Mouse (Mus musculus): ENCODE data around the gene Slc34a1. TPM values are rescaled to one million over a fixed set of nuclear protein-coding genes. Genes with fewer than 3 reads are reported as not detected.
A peak's percentile ranks its signal among the peaks of the same experiment; 100 is the strongest.

Gene Slc34a1
- polyA plus RNA-seq, 1 experiment from 2014 or later = 0.06 TPM

DNA sequence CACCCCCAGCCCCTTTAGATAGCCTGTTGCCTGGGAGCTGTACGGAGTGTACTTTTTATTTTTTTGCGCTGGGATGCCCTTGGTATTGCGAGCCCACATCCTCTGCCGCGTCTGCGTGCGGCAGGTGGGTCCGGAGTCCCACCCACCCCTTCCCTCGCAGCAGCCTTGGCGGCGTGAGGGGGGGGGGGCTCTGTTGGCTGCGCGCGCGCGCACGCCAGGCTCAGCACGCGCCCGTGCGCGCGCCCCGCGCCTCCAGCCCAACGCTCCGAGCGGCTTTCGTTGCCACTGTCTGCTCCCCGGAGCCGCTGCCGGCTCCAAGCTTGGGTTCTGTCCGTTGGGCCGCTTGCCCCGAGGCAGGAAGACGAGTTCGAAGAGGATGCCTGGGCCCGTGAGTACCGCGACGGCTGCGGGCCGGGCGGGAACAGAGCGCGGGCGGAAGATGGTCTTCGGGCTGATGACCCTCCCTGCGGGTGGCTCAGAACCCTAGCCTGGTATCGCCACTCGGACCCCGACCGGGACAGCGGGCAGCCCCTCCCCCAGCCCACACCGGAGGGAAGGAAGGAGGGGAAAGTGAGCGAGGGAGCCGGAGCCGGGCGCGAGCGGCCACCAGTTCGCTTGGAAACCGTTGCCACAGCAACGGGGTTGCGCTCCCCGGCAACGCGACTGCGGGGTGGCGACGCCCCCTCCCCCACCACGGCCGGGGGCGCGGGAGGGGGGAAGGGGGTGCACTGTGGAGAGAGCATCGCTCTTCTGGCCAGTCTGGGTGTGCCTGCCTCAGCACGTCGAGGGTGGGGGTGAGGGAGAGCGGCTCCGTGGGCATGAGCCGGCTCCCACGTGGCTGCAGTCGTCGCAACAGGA is 66.3 kb downstream of the Slc34a1 start, which contains the start of gene Prr7:
Gene Prr7 (plus strand): TSS at position 241 of the 858 bp plus-strand sequence.
- H3K4me3 ChIP-seq = peak within 1 kb of the TSS; percentile 68
- under 1% methylated on average over 78 of the region's 84 CpGs for WGBS
- peaks cover 10% of the 10 kb centered on the region; the same call in 1 of the 2 replicates for H3K27me3 ChIP-seq
- H3K36me3 ChIP-seq = peaks cover 30% of the 10 kb centered on the region
- peak; percentile 82 for ATAC-seq (ENCODE audit: low FRiP score, low read depth)
- no peaks in the 10 kb centered on the region for H3K9me3 ChIP-seq
- peak within 1 kb of the TSS; percentile 99 for H3K27ac ChIP-seq (replicated peaks)
- H3K4me2 ChIP-seq (replicated peaks) = peak within 1 kb of the TSS; percentile 78
- H3K9ac ChIP-seq (replicated peaks) = peak within 1 kb of the TSS; percentile 91
- peaks cover 49% of the 10 kb centered on the region for H3K4me1 ChIP-seq

DNA sequence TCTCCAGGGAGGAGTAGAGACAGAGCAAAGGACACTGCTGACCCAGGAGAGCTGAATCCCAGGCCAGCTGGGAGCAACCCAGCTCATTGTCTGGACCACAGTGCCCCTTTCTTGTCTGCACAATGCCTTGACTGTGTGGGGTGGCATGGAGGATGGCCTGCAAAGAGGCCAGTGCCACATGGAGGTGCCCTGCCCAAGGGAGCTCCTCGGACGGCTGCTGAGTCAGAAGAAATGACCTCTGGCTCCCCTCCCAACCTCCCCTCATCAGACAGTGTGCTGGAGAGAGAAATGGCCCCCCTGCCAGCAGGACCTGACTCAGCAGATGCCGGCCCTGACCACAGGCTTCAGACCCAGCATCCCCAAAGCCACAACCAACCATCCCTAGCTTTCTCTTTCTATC is 67.2 kb downstream of the Slc34a1 start:
- Histone ChIP-seq H3K36me3 (peaks cover 21% of the 10 kb centered on the region), H3K4me3 (peak overlapping the region; percentile 68), H3K9me3 (no peaks in the 10 kb centered on the region), H3K4me2 (replicated peaks) (peak overlapping the region; percentile 78), H3K27me3 (peaks cover 10% of the 10 kb centered on the region; the same call in 1 of the 2 replicates), H3K27ac (replicated peaks) (peak overlapping the region; percentile 99), H3K4me1 (peaks cover 58% of the 10 kb centered on the region), H3K9ac (replicated peaks) (peak overlapping the region; percentile 91)
- 2% methylated on average over 3 of the region's 3 CpGs for WGBS
- peak; percentile 25; the same call in 1 of the 2 replicates for ATAC-seq (ENCODE audit: low FRiP score, low read depth)

Small RNA genes within 50 kb of the gene (microRNA-seq; reads per million reads assigned to microRNA genes)
- not detected for gene Mir6943

Other genes starting within 250 kb of the Slc34a1 start
- gene Fgfr4, start 245.5 kb upstream of the Slc34a1 start, polyA plus RNA-seq (2016; fragmentation: Nextera tagmentation; extraction: Ambion mirVana) = 0.37 and 0.70 TPM in 2 replicates
- 81.7 and 83.6 TPM in 2 replicates for gene Nsd1, start 188.4 kb upstream of the Slc34a1 start, polyA plus RNA-seq (2016; fragmentation: Nextera tagmentation; extraction: Ambion mirVana)
- gene Prelid1, start 77.7 kb upstream of the Slc34a1 start, polyA plus RNA-seq (2016; fragmentation: Nextera tagmentation; extraction: Ambion mirVana) = 317 and 349 TPM in 2 replicates
- 99.6 and 111 TPM in 2 replicates for gene Rab24, start 76.2 kb upstream of the Slc34a1 start, polyA plus RNA-seq (2016; fragmentation: Nextera tagmentation; extraction: Ambion mirVana)
- 28.7 and 32.1 TPM in 2 replicates for gene Mxd3, start 68.4 kb upstream of the Slc34a1 start, polyA plus RNA-seq (2016; fragmentation: Nextera tagmentation; extraction: Ambion mirVana)
- 91.8 and 94.7 TPM in 2 replicates for gene Lman2, start 35.4 kb upstream of the Slc34a1 start, polyA plus RNA-seq (2016; fragmentation: Nextera tagmentation; extraction: Ambion mirVana)
- 0.47 and 0.59 TPM in 2 replicates for gene Rgs14, start 28.5 kb upstream of the Slc34a1 start, polyA plus RNA-seq (2016; fragmentation: Nextera tagmentation; extraction: Ambion mirVana)
- not detected in 2 replicates for gene Pfn3, start 17.0 kb downstream of the Slc34a1 start, polyA plus RNA-seq (2016; fragmentation: Nextera tagmentation; extraction: Ambion mirVana)
- not detected in 2 replicates for gene F12, start 28.6 kb downstream of the Slc34a1 start, polyA plus RNA-seq (2016; fragmentation: Nextera tagmentation; extraction: Ambion mirVana)
- gene Grk6, start 46.9 kb downstream of the Slc34a1 start, polyA plus RNA-seq (2016; fragmentation: Nextera tagmentation; extraction: Ambion mirVana) = 53.1 and 58.5 TPM in 2 replicates
- 2.0 and 2.3 TPM in 2 replicates for gene Prr7, start 66.1 kb downstream of the Slc34a1 start, polyA plus RNA-seq (2016; fragmentation: Nextera tagmentation; extraction: Ambion mirVana)
- 558 and 585 TPM in 2 replicates for gene Dbn1, start 89.9 kb downstream of the Slc34a1 start, polyA plus RNA-seq (2016; fragmentation: Nextera tagmentation; extraction: Ambion mirVana)
- gene Pdlim7, start 115.5 kb downstream of the Slc34a1 start, polyA plus RNA-seq (2016; fragmentation: Nextera tagmentation; extraction: Ambion mirVana) = 140 and 156 TPM in 2 replicates
- 2.9 and 4.6 TPM in 2 replicates for gene Dok3, start 131.1 kb downstream of the Slc34a1 start, polyA plus RNA-seq (2016; fragmentation: Nextera tagmentation; extraction: Ambion mirVana)
- gene Ddx41, start 138.5 kb downstream of the Slc34a1 start, polyA plus RNA-seq (2016; fragmentation: Nextera tagmentation; extraction: Ambion mirVana) = 64.6 and 73.4 TPM in 2 replicates
- gene Fam193b, start 172.9 kb downstream of the Slc34a1 start, polyA plus RNA-seq (2016; fragmentation: Nextera tagmentation; extraction: Ambion mirVana) = 67.2 and 67.7 TPM in 2 replicates
- 105 and 108 TPM in 2 replicates for gene Tmed9, start 175.5 kb downstream of the Slc34a1 start, polyA plus RNA-seq (2016; fragmentation: Nextera tagmentation; extraction: Ambion mirVana)
- gene B4galt7, start 201.7 kb downstream of the Slc34a1 start, polyA plus RNA-seq (2016; fragmentation: Nextera tagmentation; extraction: Ambion mirVana) = 40.4 and 41.9 TPM in 2 replicates
- gene Caml, start 224.8 kb downstream of the Slc34a1 start, polyA plus RNA-seq (2016; fragmentation: Nextera tagmentation; extraction: Ambion mirVana) = 68.0 and 73.9 TPM in 2 replicates
- 41.7 and 43.0 TPM in 2 replicates for gene Ddx46, start 236.8 kb downstream of the Slc34a1 start, polyA plus RNA-seq (2016; fragmentation: Nextera tagmentation; extraction: Ambion mirVana)